Mouse (Mus musculus): ENCODE data around the gene Grik4.

Gene Grik4

DNA sequence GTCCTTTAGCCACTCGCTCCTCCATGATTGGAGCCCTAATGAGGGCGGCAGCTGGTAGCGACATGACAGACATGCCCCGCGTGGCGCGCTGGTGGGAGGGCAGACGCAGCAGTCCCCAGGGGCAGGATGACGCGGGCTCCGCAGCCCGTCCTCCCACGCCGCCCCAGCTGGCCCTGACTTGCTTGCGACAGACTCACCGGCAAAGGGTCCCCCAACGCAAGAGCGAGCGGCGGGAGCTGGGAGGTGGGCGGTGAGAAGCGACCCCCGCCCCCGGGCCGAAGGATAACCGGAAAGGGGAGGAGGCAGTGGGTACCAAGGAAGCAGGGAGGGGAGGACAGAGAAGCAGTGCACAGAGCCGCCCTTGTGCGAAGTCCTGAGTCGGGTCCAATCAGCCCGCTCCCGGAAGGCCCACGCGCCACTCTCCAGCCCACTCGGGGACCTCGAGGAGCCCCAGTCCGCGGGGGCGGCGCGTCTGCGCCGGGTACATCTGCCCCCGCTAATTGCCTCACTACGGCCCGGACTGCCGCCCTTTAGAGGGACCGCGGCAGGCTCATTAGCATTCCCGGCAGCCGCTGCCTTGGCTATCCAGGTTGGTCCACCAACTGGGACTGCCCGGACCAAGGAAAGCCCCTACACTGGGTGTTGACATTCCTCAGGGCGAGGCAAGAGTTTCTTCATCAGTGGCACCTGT lies 46.8 kb downstream of the Grik4 start:
- peak; percentile 25 for DNase-seq

DNA sequence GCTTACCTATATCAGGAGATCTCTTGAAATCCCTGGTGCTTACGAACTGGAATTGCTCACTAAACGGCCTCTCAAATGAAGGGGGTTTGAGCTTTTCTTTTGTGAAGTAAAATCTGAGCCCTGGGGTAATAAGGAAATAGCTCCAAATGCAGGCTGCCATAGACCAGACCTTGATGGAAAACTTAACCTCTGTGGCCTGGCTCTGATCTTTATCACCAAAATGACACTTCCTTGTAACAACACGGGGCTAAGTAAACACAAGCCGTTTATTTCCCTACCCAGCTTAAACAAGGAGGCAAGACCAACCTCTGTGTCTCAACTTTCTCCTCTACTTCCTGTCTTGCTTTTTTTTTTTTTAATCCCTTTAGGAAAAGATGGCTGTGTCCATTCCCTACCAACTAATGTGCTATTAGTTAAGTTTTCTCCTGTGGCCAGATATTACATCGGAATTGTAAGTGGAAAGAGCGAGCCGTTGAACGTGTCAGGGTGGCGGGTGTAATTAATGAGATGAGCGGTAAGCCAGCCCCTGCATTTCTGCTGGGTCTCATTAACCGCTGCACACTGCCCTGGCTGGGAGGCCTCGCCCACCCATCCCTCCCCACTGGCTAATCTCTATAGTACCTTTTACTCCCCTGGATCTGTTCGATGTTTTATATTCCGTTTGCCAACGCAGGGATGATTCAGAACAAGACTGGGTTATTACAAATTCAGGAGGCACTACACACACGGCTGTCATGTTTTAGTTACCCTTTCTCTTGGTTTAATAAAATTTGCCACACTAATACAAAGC lies 47.7 kb downstream of the Grik4 start:
- DNase-seq, result no peak

DNA sequence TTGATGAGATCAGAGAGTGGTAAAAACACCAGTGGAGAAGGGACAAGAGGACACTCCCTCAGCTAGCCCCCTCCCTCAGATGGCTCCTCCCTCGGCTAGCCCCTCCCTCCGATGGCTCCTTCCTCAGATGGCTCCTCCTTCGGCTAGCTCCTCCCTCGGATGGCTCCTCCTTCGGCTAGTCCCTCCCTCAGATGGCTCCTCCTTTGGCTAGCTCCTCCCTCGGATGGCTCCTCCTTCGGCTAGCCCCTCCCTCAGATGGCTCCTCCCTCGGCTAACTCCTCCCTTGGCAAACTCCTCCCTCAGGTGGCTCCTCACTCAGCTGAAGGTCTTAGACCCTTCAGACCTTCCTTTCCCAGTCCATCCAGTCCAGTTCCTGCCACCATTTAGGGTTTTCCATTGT lies 51.5 kb downstream of the Grik4 start:
- no peak for DNase-seq

DNA sequence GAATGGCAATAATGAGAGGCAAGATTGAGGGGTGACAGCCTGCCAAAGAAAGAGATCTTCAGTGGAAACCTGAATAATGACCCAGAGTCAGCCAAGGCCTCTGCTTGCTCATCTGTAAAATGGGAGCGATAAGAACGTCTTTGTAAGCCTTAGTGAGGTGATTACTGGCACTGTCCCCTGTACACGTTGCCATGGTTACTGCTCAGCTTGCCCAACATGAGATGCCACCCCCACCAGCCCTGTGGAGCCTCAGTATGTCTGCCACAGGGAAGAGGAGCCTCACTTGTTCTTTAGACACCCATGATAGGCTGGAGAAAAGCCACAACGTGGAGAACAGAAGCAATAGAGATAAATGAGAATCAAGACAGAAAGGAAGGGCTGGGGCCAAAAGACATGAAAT lies 56.4 kb downstream of the Grik4 start:
- DNase-seq, result no peak

DNA sequence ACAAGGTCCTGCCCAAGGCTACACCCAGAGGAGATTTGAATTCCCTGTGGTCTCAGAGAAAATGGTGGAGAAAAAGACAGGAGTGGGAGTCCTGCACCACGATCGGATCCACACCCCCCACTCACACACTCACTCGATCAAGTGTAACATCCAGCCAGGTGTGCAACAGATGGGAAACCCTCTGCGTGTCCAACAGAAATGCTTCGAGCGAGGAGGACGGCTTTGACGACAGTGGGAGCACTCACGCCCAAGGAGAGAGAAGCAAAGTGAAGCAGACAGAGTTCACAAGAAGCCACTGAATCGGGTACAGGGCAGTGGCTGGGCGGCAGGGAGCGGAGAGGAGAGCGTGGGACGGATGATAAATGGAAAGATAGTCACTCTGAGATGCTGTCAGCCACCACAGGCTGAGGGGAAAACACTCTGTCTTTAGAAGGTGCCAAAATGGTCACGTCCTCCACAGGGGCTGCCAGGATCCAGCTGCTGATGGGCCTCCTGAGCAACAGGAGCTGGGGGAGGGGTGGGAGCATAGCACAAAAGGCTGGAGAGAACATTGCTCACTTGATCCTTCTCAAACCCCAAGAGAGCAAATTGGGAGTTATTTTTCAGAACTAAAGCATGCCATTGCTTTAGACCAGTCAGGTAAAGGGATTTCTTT lies 58.1 kb downstream of the Grik4 start:
- DNase-seq, result no peak

DNA sequence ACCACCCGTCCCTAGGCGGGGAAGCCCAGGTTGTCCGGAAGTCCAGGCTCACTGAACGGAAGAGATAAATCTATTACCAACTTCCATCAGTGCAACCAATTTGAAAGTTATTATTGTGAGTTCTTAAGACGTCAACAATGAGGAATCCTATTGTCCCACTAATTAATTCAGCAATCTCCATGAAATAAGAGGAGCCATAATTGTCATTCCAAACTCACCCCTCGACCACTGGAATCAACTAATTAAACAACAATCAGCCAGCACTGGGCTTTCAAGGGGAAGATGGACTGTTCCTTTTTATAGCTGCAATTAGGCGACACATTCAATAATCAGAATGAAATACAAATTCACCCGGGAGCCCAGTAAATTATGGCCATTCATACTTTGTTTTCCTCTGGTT lies 58.7 kb downstream of the Grik4 start:
- DNase-seq, result no peak

DNA sequence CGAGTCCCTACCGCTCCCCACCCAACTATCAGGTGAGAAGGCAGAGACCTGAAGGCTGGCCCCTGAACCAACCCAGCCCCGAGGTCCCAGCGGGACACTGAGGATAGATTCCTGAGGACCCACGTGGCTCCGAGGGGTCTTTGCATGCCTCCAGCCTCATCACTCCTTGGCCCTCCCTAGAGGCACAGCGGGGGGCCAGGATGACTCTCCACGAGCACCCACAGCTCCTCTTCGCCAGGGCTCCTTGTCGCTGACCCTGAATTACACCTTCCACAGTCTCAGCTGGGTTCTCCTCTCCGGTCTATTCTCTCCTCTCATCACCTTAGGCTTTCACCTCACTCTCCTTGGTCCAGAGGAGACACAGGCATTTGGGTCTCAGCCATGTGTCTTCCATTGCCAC lies 59.2 kb downstream of the Grik4 start:
- no peak for DNase-seq

DNA sequence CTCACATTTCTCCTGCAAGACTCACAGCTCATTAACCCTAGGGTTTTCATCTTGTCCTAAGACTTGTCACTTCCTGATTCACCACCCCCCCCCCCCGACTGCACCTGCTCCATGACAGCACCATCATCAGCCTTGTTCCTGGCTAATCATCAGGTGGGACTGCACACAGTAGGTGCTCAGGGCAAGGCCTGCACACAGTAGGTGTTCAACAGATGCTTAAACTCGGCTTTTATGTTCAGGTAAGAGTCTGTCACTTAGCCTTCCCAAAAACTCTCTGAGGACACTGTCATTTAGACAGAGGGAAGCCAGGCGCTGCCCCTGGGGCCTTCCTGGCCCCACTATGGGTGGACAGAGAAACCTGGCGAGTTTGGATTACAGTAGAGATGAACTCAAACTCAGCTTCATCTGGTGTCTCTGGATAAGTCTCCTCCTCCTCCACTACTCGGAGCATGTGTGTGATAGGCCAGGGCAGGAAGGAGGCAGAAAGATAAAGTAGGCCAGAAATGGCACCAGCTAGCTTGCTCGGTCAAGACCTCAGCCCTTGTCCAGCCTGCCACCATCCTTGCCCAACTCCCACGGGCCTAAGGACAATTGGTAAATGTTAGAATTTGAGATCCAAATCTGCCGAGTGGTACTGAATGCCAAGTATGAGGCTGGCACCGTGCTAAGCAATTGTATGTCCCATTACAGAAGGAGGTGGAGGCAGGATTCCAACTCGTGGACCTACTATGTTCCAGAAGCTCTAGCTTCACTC lies 61.1 kb downstream of the Grik4 start:
- DNase-seq, result no peak

DNA sequence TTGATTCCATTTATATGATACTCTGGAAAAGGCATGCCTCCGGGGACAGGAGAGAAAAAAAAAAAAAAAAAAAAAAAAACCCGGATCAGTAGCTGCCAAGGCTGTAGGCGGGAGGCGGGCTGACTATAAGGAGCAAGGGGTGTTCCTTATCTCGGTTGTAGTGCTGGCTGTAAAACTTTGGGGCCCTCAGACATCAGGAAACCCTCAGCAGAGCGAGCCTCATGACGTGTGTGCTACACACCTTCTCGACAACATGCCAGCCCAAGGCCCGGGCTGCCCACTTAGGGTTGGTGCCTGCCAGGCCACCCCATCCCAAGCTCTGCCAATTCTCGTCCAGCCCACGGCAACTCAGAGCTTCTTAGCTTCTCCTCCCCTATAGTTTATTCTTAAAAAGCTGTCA lies 62.0 kb downstream of the Grik4 start:
- no peak for DNase-seq

DNA sequence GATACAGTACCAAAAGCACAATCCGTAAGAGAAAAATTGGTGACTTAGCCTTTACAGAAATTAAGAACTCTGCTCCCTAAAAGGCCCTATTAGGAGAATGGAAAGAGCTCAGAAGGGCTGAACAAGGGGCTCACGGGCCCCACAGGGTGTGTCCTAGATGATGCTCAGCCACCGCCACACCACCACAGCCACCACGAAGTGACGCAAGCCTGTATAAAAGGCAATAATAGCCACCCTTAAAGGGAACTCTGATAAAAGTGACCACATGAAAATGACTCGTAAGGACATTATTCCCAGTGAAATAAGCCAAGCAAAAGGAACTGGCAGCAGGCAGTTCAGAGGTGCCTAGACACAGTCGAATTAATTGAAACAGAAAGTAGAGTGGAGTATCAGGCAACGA lies 63.3 kb downstream of the Grik4 start:
- no peak for DNase-seq

DNA sequence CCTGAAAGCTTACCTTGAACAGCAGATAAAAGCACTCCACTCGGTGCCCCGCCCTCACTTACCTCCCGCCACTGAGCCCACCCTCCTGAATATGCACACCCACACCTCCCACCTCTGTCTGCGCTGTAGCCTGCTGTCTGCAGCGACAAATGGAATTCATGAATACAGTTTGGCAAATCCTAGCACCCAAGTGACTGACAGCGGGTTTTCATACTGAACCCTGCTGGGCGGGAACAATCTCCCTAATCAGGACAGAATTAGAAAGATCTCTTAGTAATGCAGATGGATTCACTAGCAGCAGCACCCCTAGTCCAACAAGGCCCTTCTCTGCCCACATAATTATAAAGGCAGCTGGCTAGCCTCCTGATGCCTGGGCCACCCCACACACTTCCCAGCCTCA lies 65.9 kb downstream of the Grik4 start:
- DNase-seq, result no peak

DNA sequence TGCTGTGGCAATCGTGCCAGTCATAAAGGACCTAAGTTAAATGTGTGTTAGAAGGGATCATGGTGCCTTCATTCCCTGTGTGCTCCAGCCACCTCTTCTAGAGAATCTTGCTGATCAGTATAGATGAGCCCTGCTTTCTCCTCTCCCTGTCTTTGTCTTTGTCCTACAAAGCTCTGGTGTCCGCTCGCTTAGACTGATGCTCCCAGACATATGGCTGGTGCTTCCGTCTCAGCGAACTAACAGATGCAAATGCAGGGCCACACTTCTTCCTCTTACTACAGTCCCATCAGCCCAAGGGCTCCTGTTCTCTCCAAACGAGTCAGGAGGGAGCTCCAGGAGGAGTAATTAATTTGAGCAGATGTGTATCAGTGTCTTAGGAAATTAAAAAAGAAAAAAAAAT lies 71.4 kb downstream of the Grik4 start:
- DNase-seq, result no peak

DNA sequence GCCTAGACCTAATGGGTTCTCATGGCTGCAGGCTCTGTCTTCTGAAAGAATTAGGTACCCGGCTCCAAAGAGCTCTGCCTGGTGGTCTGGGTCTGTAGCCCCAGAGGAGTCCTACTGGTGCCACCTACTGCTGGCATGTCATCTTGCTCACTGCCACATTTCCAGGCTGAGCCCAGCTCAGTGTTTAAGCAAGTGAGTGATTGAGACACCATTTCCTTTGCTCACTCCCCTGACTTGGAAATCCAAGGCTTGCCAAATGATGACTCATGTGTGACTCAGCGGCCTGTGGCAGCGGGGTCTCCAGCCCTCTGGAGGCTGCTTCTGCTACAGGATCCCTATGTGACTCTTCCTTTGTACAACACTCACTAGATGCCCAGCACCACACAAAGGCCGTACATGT lies 72.6 kb downstream of the Grik4 start:
- DNase-seq, result peak; percentile 15

DNA sequence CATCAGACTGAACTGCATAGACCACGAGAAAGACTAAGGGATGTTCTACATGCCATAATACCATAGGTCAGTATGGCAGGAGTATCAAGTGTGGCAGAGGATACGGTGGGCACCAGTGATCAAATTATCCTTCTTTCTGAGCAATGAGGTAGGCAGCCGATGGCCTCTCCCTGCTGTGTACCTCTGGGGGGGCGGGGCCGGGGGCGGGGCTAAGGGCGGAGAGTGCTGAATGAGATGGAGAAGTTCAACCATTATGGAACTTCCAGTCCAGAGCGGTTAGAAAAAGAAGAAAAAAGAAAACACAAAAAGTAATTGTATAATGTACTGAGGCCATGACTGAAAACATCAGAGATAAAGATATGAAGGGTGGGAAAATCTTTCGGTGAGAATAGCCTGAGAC lies 74.0 kb downstream of the Grik4 start:
- DNase-seq, result no peak

DNA sequence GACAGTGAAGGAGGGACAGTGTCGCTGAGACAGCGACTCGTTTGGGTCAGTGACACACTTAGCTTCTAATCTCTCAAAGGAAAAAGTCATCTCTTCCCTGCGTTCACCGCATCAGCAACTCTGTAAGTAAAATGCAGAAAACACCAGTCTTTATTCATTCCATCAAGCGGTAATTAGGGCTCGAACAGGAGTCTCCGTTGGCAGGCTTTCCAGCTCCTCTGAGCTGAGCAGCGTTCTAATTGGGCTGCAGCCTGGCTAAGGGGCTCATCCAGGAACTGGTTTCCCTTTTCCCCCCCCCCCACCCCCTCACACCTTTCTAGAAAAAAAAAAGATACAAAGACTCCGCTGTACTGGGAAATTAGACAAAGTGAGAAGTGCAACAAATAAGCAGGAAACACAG lies 75.8 kb downstream of the Grik4 start:
- DNase-seq, result no peak

DNA sequence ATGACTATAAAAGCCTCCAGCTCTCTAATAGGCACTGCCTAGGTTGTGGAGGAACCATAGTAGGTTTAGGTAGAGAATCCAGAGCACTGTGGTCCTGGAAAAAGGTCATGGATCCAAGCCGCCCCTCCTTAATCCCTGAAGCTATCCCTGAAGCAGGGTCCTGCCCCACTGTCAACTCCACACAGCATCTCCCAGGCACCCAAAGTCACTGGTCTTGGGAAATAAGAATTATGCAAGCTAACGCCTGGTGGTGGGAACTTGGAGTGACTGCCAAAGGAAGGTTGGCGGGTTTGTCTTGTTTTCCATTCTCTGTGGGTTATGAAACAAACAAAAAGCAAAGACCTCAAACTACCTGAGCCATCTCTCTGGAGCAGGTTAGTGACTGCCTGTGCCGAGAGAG lies 77.6 kb downstream of the Grik4 start:
- peak; percentile 24 for DNase-seq

DNA sequence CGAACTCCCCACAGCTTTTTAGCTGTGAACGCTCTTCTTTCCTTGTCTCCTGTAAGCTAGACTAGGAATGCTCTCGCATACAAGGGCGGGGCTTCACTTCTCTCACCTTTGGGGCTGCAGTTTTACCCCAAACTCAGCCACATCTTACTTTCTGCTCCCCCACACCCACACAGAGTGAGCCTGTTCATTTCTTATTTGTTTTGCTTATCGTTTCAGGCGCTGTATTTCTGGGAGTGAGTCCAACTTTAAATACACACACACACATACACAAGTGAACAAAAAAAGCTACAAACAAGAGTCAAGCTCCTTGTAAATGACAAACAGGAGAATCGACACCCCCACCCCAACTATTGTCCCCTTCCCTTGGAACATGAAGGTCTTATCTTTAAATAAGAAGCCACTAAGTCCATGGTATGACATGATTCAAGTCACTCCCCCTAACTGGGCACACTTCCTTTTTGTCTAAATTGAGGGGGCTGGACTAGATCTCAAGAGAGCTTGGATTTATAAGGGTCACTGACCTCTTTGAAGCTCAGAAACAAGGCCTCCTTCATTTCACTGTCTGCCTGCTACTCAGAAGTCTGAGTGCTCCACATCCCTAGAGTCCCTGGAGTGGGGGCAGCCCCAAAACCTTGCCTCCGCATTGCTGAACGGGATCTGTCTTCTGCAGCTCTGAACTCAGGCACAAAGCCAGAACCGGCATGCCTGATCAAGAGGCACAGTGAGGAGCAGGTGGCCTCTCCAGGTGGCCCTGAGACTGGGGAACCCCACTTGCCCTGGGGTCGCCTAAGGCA lies 79.1 kb downstream of the Grik4 start:
- peak; percentile 10 for DNase-seq

DNA sequence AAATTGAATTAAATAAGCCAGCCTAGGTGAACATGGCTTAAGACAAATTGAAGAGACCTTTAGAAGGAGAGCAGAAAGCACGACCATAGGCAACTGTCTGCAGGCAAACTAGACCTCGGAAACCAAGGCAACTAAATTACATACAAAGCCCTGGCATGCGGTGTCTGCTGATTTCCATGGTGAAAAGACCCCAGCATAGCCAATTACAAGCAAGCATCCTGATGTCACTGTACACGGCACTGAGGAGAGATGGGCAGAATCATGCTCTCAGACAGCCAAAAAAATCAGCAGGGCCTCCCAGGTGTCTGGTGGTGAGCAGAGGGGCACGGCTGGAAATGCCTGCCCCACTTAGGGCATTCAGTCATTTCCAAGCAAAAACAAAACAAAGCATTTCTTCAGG lies 80.9 kb downstream of the Grik4 start:
- DNase-seq, result no peak

DNA sequence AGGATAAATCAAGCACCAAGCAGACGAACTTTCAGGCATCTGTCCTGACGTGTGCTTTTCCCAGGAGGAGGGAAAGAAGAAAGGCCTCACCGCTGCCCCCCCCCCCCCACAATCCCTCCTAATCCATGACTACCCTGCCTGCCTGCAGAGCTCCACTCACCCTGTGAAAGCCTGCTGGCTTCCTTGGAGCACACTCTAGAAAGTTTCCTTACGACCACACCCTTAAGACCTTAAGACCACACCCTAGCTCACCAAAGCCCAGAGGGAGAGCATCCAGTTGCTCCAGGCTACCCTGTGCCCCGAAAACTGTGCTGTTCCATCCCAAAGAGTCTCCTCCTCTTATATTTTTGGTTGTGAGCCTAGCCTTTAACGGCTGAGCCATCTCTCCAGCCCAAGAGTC lies 82.6 kb downstream of the Grik4 start:
- no peak for DNase-seq

DNA sequence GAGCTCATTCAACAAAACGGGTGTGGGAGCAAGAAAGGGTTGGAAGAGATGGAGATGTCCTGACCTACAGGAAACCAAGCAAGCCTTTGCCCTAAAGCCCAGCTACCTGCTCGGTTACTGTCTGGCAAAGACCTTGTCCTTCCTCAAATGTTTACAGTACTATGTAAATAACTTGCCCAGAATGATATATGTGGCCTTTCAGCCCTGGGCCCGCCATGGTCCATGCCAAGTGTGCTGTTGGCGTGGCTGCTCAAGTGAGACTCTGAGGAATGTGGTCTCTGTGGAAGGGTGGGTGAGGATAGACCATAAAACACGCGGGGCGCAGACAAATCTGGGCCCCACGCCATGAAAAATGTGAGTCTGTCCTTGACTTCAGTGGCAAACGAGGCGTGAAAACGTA lies 83.1 kb downstream of the Grik4 start:
- DNase-seq, result no peak

DNA sequence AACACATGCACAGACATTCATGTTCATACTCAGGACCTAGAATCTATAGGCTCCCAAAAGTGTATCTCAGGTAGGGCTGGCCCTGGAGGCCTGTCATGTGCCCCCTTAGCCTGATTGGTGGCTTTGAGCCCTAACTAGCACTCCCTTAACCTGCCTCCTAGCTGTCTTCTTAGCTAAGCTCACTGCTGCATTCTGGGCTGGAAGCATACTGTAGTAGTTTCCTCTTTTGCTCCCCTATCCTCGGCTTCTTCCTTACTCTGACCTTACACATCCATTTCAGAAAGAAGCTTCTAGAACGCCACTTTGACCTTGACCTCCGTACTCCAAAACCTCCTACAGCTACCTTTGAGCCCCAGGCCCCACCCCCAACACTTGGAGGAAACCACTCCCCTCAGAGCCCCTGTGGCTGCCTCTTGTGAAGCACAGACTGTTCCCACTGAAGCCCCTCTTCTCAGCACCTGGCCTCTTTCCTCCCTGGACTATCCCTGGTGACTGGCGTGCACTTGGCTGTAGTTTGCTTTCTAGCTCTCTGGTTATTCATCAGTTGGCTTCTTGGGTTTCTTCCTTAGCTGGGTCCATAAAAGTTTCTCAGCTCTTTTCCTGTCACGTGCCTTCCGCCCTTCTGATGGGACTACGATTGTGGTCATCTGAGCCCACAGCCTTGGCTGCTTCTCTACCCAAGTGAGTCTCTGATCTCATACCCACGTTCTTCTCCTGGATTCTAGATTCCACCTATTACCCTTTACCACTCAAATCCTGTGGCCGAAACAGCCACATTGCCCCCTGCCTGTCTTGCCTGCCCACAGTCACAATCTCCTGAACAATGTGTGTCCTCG lies 84.1 kb downstream of the Grik4 start:
- no peak for DNase-seq

Data from lung, postnatal 36 days (tissue).